Mouse (Mus musculus): ENCODE results near the gene Sorcs1. TPM values are rescaled to one million over a fixed set of nuclear protein-coding genes. Genes with fewer than 3 reads are reported as not detected.

The Sorcs1 gene
- polyA plus RNA-seq, 1 experiment: not detected

DNA sequence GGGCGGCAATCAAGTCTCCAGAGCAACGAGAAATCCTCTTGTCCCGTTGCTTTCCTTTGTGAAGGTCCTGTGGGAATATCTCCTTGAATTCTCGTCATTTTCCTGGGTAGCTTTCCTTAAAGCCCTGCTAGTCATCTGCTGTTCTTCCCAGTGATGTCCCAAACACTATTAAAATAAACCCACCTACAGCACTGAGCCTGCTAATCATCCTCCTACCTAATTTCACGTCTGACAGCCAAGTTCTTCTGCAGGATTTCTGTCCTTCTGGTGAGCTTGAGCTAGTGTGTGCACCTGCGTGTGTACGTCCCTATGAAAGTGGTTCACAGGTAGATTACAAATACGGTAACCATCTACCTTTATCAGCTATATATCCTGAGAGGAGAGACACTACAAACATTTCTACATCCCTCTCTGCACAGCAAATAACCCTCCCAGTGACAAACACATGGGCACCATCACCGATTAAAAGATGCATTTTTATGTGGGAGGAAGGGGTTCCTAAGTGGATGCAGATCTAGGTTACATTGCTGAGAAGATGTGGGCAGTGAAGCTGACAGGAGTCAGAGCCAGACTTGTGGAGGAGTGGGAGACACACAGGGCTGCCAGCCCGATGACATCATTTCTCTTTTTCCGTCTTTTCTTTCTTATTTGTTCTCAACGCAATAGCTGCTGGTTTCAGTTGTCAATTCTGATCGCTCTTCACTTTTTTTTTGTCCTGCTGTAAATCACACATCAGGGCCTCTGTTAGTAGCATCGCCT, 259.3 kb downstream of the Sorcs1 start:
- H3K4me1 ChIP-seq (ENCODE audit: control insufficient read depth): no peaks in the 10 kb centered on the region
- no peaks in the 10 kb centered on the region for H3K36me3 ChIP-seq (ENCODE audit: control insufficient read depth)
- no peak overlapping the region for H3K4me3 ChIP-seq (replicated peaks)
- TF ChIP-seq GATA1 (IDR thresholded peaks at IDR 0.05; ENCODE audit: low read length) (no peak), TAL1 (IDR thresholded peaks at IDR 0.05; ENCODE audit: low read length) (no peak)
- H3K27me3 ChIP-seq (ENCODE audit: control insufficient read depth): no peaks in the 10 kb centered on the region
- H3K9me3 ChIP-seq (ENCODE audit: control insufficient read depth, low read length): no peaks in the 10 kb centered on the region; the same call in 1 of the 2 replicates

DNA sequence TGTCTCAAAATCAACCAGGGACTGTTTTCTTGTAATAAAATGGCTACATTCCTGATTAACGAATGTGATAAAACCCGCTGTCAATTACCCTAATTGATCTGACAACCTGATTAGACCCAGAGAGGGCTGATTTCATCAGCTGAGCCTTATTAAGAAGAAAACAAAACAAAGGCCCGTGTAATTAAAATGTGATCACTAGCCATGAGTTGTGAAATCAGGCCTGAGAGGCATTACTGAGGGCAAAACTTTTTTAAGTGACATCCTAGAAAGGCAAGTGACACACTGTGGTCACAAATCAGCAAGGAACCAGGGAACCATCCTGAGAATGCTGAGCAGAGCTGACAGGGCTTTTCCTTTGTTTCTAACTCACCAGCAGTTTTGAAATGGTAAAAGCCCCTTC, 267.9 kb downstream of the Sorcs1 start:
- Histone ChIP-seq H3K36me3 (ENCODE audit: control insufficient read depth) (no peaks in the 10 kb centered on the region), H3K27me3 (ENCODE audit: control insufficient read depth) (no peaks in the 10 kb centered on the region), H3K9me3 (ENCODE audit: control insufficient read depth, low read length) (no peaks in the 10 kb centered on the region), H3K4me1 (ENCODE audit: control insufficient read depth) (no peaks in the 10 kb centered on the region), H3K4me3 (replicated peaks) (no peak overlapping the region)
- TF ChIP-seq GATA1 (IDR thresholded peaks at IDR 0.05; ENCODE audit: low read length): no peak
- TF ChIP-seq TAL1 (IDR thresholded peaks at IDR 0.05; ENCODE audit: low read length): no peak

DNA sequence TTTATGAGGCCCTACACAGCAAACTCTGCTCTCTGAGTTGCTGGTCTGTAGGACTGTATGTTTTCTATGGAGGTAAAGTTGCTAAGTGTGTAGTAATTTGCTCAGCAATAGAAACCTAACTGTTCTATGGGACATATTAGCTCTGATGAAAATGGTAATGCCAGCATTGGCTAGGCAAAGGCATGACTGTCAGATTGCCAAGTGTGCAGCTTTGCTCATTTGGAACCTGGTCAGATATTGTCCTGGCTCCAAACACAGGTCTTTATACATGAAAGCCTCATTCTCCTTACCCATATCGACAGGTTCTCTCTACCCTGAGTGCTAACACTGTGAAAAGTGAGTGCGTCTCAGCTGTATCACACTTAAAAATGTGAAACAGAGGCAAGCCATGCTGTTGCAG, 280.1 kb downstream of the Sorcs1 start:
- Histone ChIP-seq H3K27me3 (ENCODE audit: control insufficient read depth) (no peaks in the 10 kb centered on the region), H3K36me3 (ENCODE audit: control insufficient read depth) (no peaks in the 10 kb centered on the region), H3K4me1 (ENCODE audit: control insufficient read depth) (no peaks in the 10 kb centered on the region), H3K4me3 (replicated peaks) (no peak overlapping the region), H3K9me3 (ENCODE audit: control insufficient read depth, low read length) (peaks cover 2% of the 10 kb centered on the region; the same call in 1 of the 2 replicates)
- TF ChIP-seq TAL1 (IDR thresholded peaks at IDR 0.05; ENCODE audit: low read length): no peak

DNA sequence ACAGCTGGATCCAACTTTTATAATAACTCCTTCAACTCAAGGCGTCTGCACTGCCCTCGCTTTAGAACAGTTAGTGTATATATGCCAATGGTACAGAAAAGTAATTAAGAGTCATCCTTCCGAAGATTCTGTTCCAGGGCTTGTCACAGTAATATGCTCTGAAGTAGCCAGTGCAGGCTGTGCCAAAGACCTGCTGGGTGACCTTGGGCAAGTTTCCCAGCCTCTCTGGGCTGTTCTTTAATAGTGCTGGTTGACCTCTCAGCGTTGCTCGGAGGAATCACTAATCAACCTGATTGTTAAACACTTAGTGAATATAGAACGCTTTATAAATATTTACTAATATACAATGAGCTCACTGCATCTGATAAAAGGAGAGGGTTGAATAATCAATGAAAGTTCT, 282.7 kb downstream of the Sorcs1 start:
- no peak overlapping the region for H3K4me3 ChIP-seq (replicated peaks)
- TF ChIP-seq GATA1 (IDR thresholded peaks at IDR 0.05; ENCODE audit: low read length) (no peak), TAL1 (IDR thresholded peaks at IDR 0.05; ENCODE audit: low read length) (no peak)
- peaks cover 2% of the 10 kb centered on the region; the same call in 1 of the 2 replicates for H3K9me3 ChIP-seq (ENCODE audit: control insufficient read depth, low read length)
- H3K4me1 ChIP-seq (ENCODE audit: control insufficient read depth): no peaks in the 10 kb centered on the region
- no peaks in the 10 kb centered on the region for H3K36me3 ChIP-seq (ENCODE audit: control insufficient read depth)
- H3K27me3 ChIP-seq (ENCODE audit: control insufficient read depth): no peaks in the 10 kb centered on the region

DNA sequence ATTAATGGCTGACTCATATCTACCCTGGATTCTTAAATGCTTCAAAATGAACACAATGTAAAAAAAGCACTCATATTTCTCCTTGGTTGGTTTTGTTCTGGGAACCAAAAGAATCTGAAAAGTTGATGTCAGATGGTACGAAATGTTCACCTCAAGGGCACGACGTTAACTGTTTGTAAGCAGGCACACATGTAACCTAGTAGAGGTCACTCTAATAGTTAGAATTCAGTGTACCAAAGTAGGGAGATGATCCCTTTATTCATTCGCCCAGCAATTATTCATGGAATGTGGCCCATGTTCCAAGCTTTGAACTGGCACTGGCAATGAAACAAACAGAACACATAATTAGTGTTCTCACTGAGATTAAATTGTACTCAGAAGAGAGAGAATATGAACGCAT, 284.3 kb downstream of the Sorcs1 start:
- no peaks in the 10 kb centered on the region for H3K27me3 ChIP-seq (ENCODE audit: control insufficient read depth)
- no peaks in the 10 kb centered on the region for H3K4me1 ChIP-seq (ENCODE audit: control insufficient read depth)
- no peak overlapping the region for H3K4me3 ChIP-seq (replicated peaks)
- H3K36me3 ChIP-seq (ENCODE audit: control insufficient read depth): no peaks in the 10 kb centered on the region
- TF ChIP-seq GATA1 (IDR thresholded peaks at IDR 0.05; ENCODE audit: low read length): no peak
- TF ChIP-seq TAL1 (IDR thresholded peaks at IDR 0.05; ENCODE audit: low read length): no peak
- H3K9me3 ChIP-seq (ENCODE audit: control insufficient read depth, low read length): peaks cover 2% of the 10 kb centered on the region; the same call in 1 of the 2 replicates

DNA sequence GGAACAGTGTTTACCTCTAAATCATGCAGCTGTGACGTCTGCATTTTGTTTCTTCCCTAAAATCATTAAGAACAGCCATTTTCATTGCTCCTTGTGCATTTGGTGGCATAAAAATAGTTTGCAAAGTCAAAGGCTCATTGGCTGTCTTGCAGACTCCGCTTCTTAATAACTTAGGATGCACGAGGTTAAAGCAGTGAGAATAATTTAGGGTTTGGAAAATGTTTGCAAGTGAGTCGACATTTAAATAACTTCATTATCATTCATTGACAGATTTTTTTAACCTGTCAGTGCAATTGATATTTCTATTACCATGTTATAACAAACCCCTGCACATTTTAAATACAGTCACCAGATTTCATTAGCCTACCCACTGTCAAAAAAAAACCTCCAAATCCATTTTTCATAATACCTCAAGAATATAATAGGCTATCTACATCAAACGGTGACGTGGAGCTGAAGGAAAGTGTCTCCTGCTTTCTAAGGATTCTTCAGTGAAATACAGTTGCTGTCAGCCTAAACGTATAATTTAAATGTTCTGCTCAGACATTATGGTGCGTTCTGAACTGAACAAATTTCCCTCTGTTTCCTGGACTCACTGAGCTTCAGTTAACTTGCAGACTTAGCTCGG, 288.4 kb downstream of the Sorcs1 start:
- TF ChIP-seq GATA1 (IDR thresholded peaks at IDR 0.05; ENCODE audit: low read length) (no peak), TAL1 (IDR thresholded peaks at IDR 0.05; ENCODE audit: low read length) (no peak)
- Histone ChIP-seq H3K36me3 (ENCODE audit: control insufficient read depth) (no peaks in the 10 kb centered on the region), H3K4me3 (replicated peaks) (no peak overlapping the region), H3K4me1 (ENCODE audit: control insufficient read depth) (no peaks in the 10 kb centered on the region), H3K9me3 (ENCODE audit: control insufficient read depth, low read length) (peaks cover 5% of the 10 kb centered on the region), H3K27me3 (ENCODE audit: control insufficient read depth) (no peaks in the 10 kb centered on the region)

DNA sequence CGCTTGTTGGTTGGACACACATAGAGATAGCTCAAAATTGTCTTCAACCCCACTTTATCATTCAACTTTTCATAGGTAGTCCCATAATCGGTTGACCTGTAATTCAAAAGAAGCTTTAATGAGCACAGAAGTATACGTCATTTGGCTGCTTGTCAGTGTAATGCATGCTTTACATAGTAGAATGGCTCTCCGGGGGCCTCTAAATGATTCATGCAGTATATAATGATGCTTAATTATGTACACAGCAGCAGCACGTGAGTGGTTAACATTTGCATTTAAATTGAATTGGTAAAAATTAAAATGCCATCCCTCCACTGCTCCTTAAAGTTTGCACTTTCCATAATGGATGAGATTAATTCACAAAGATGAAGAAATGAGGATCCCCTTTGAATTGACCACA, 299.5 kb downstream of the Sorcs1 start:
- no peaks in the 10 kb centered on the region for H3K4me1 ChIP-seq (ENCODE audit: control insufficient read depth)
- H3K4me3 ChIP-seq (replicated peaks): no peak overlapping the region
- H3K36me3 ChIP-seq (ENCODE audit: control insufficient read depth): no peaks in the 10 kb centered on the region
- peaks cover 2% of the 10 kb centered on the region; the same call in 1 of the 2 replicates for H3K9me3 ChIP-seq (ENCODE audit: control insufficient read depth, low read length)
- no peaks in the 10 kb centered on the region for H3K27me3 ChIP-seq (ENCODE audit: control insufficient read depth)
- TF ChIP-seq GATA1 (IDR thresholded peaks at IDR 0.05; ENCODE audit: low read length) (no peak), TAL1 (IDR thresholded peaks at IDR 0.05; ENCODE audit: low read length) (no peak)

DNA sequence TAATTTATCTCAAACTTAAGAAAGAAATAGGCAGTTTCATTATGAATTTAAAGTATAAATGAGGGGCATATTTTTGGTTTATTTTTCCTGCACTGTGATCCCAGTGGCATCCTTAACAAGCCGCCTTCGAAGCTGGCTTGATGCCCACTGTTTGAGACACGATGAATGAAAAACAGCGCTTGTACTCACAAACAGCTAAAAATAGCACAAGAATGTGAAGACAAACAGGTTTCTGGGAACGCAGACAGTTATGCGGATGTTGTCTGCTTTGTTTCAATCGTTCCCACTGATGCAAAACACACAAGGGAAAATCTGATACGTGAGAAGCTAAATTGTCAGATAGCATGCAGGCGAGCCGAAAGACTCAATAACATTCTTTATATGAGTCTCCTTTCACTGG, 303.7 kb downstream of the Sorcs1 start:
- no peaks in the 10 kb centered on the region for H3K4me1 ChIP-seq (ENCODE audit: control insufficient read depth)
- H3K9me3 ChIP-seq (ENCODE audit: control insufficient read depth, low read length): peaks cover 2% of the 10 kb centered on the region; the same call in 1 of the 2 replicates

DNA sequence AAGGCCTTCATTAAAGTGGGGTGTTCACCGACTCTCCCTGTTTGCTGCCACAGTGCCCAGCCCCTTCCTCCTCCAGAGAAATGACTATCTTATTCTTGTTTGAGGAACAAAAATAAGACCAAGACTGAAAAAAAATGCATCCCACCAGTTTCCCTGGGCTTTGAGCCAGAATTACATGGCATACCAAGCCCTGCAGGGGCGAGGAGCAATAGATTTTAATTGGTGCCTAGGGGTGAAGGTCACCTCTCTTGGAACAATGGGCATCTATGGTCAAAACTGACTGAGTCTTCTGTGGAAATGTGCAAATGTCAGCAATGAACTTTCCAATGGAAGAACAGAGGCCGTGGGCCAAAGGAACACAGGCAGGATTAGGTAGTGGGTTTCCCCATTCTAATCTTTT, 312.0 kb downstream of the Sorcs1 start:
- H3K4me1 ChIP-seq (ENCODE audit: control insufficient read depth): no peaks in the 10 kb centered on the region
- H3K9me3 ChIP-seq (ENCODE audit: control insufficient read depth, low read length): peaks cover 3% of the 10 kb centered on the region; the same call in 1 of the 2 replicates
- H3K36me3 ChIP-seq (ENCODE audit: control insufficient read depth): no peaks in the 10 kb centered on the region
- TF ChIP-seq GATA1 (IDR thresholded peaks at IDR 0.05; ENCODE audit: low read length): no peak
- TF ChIP-seq TAL1 (IDR thresholded peaks at IDR 0.05; ENCODE audit: low read length): no peak
- H3K4me3 ChIP-seq (replicated peaks): no peak overlapping the region
- no peaks in the 10 kb centered on the region for H3K27me3 ChIP-seq (ENCODE audit: control insufficient read depth)

More for the DNA sequence above, 303.7 kb downstream of the Sorcs1 start:
- Histone ChIP-seq H3K4me3 (replicated peaks) (no peak overlapping the region), H3K36me3 (ENCODE audit: control insufficient read depth) (no peaks in the 10 kb centered on the region), H3K27me3 (ENCODE audit: control insufficient read depth) (no peaks in the 10 kb centered on the region)
- TF ChIP-seq GATA1 (IDR thresholded peaks at IDR 0.05; ENCODE audit: low read length): no peak
- TF ChIP-seq TAL1 (IDR thresholded peaks at IDR 0.05; ENCODE audit: low read length): no peak

Measured in erythroblast, embryonic 14.5 days (primary cell).